Mouse (Mus musculus) heart, adult 8-10 months (tissue): ENCODE data around the gene Acot2. TPM values are rescaled to one million over a fixed set of nuclear protein-coding genes. Genes with fewer than 3 reads are reported as not detected.
A peak's percentile ranks its signal among the peaks of the same experiment; 100 is the strongest.
"Not testable (repeated sequence)": the region's sequence is repeated elsewhere in the genome, so short reads cannot be mapped to it uniquely, and the experiment has no call there.

Experiments
- DNase-seq: peaks from one replicate; pipeline ENCODE4 v3.0.0; 2022; ENCODE audit warnings: low spot score
- total RNA-seq, 4 experiments: library from RNA; stranded (reverse); gene quantifications; 2 replicates each; pipeline ENCODE4 v1.2.4; 2022

Acot2 gene
- 100 to 1,000 TPM; 102 to 134 (median 110) TPM for total RNA-seq

DNA sequence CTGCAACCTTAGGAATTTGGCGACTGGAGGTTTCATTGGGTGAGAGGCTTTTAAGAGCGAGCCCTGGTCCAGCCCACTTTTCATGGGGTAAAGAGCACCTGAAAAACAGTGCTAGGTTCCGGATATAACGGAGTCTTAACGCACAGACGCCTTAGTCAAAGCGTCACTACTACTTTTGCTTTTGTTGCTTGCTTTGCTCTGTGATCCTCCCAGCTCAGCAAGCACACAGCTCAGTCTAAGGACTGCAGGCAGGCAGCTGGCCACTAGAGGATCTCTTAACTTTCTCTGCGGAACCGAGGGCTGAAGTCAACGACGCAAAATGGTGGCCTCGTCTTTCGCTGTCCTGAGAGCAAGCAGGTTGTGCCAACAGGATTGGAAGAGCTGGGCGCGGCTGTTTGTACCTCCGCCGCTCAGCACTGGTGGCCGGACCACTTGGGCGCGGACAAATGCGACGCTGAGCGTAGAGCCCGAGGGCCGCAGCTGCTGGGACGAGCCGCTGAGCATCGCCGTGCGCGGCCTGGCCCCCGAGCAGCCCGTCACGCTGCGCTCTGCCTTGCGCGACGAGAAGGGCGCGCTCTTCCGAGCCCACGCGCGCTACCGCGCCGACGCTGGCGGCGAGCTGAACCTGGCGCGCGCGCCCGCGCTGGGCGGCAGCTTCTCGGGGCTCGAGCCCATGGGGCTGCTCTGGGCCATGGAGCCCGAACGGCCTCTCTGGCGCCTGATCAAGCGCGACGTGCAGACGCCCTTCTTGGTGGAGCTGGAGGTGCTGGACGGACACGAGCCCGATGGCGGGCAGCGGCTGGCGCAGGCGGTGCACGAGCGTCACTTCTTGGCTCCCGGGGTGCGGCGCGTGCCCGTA, at the start of gene Acot2:
Gene Acot2 (plus strand): TSS at position 279 of the 859 bp plus-strand sequence.
- peak; percentile 78 for DNase-seq

DNA sequence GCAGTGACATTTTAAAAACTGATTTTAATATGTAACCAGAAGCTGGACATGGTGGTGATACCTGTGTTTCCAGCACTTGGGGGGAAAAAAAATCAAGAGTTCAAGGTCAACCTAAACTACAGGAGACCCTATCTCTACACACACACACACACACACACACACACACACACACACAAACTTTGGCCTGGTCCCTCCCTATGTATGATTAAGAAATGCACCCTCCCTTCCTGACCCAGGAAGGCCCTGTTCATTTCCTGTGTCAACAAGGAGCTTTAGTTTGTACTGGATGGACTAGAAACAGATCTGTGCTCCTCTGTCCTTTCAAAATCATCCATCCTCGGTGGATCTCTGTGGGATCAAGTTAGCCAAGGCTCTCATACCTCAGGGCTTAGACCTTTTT, 49.1 kb upstream of the Acot2 start:
- not testable (repeated sequence) for DNase-seq

DNA sequence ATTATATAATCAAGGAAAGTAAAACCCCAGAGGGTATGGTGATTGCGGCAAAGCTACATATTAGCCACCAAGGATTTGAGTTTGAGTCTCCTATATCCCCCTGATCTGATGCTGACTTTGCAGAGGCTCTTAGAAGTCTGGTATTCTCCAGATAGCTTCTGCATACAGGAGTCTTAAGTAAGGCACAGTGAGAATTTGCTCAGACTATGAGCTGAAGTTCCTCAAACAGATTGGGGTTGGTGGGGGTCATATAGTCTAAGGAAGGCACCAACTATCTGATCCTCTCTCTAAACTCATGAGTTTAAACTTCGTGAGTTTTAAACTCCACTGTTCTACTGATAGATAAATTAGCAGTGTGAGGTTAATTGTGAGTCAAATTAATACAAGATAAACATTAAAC, 48.3 kb upstream of the Acot2 start:
- DNase-seq = no peak

DNA sequence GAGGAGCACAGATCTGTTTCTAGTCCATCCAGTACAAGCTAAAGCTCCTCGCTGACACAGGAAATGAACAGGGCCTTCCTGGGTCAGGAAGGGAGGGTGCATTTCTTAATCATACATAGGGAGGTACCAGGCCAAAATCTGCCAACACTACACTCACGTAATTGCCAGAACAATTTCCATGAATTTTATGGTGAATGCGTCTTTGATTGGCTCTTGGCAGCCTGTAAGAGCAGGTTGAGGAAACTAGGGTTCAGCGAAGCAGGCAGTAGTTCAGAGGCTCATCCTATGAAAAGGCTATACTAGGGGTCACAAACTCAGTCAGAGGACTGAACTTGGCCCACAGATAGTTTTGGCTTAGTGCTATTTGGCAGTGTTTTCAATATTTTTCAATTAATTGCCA, 47.6 kb upstream of the Acot2 start:
- peak; percentile 33 for DNase-seq

DNA sequence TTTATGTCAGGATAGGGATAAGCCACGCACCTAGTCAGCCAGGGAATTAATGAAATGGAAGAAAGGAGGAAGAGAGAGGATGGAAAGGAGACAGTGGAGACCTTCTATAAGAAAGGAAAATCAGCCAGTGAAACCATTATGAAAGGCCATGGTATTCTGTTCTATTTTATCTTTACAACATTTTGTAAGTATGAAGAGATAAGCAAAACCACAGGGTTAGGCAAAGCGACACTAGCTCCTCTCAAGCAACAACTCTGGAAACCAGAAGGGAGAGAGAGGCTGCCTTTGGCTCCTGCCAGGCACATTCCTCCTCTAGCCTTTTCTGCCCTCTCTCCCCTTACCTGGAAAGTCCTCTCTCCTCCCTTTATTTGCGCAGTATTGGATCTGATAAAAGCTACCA, 45.7 kb upstream of the Acot2 start:
- no peak for DNase-seq

DNA sequence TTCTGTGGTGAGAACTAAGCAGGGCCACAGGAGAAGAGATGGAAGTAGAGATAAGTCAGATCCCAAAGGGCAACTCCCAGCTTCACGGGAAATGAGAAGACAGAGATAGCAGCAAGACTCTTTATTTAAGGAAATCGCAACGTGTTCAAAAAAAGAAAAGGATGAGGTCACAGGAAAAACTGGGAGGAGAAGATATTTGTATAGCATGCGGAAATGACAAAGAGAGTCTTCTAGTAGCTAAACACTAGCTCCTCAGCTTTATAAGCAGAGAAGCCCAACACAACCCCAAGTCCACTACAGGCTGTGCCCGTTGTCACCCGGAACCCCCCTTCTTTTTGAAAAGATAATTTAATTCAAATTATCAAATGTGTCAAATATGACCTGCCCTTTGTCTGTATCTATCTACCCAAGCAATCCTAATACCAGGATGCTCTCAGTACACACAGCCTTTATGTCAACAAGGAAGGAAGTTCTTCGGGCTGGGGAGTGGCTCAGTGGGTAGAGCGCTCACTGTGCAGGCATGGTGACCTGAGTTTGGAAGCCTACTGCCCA, 40.3 kb upstream of the Acot2 start:
- DNase-seq = peak; percentile 64

DNA sequence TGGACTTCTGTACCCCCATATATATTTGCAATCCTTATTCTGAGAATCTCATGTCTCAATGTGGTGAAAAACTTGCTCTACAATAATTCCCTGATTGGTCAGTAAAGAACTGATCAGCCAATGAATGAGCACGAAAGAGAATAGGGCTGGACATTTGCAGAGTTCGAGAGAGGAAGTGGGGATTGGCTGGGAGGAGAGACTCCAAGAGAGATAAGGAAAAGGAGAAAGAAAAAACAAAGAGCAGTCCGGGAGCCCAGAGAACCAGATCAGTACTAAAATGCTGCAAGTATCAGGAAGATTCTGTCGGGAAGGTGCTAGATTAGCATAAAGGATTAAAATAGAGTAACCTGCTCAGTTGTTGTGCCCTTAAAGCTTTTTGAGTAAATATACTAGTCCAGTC, 38.6 kb upstream of the Acot2 start:
- DNase-seq = no peak

DNA sequence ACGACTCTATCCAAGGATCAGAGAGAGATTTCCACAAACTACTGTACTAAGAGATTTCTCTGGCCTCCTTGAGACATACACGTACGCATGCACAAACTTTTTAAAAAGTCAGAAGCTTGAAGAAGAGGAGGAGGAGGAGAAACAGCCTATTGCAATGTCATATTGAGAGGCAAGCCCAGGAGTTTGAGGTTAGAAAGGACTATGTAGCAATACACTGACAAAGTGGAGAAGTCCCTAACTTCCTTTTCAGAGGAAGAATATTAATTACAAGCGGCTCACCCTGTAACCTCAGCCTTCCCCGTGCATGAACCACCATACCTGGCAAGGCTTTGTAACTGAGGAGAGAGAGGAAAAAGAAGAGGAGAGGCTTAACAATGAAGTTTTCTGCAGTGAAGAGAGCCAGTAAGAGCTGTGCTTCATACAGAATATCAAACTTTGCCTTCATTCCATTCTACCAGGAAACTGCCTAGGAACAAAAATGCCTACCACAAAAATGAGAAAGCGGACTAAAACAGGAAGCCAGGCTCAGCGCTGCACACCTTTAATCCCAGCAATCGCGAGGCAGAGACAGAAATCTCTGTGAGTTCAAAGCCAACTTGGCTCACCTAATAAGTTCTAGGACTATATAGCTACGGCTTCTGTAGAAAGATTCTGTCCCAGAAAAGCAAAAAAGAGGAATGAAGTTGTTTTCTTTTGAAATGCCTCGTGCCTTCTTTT, 37.7 kb upstream of the Acot2 start:
- DNase-seq = no peak

DNA sequence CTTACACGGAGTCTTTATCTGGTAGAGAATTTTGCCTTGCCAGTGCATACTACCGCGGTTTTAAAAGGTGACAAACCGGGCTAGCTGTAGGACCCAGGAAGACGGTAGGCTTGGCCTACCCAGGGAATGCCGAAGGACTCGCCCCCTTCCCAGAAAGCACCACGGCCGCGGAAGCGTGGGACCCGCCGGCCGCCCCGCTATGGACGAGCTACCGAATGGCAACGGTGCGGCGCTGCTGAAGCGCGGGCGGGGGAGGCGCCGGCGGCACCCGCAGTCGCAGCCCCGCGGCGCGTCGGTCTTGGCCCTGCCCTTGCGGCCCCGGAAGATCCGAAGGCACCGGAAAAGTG, 37.2 kb upstream of the Acot2 start, which contains the start of gene Riox1:
Gene Riox1 (plus strand): TSS at position 116 of the 347 bp plus-strand sequence.
- DNase-seq = peak; percentile 89

DNA sequence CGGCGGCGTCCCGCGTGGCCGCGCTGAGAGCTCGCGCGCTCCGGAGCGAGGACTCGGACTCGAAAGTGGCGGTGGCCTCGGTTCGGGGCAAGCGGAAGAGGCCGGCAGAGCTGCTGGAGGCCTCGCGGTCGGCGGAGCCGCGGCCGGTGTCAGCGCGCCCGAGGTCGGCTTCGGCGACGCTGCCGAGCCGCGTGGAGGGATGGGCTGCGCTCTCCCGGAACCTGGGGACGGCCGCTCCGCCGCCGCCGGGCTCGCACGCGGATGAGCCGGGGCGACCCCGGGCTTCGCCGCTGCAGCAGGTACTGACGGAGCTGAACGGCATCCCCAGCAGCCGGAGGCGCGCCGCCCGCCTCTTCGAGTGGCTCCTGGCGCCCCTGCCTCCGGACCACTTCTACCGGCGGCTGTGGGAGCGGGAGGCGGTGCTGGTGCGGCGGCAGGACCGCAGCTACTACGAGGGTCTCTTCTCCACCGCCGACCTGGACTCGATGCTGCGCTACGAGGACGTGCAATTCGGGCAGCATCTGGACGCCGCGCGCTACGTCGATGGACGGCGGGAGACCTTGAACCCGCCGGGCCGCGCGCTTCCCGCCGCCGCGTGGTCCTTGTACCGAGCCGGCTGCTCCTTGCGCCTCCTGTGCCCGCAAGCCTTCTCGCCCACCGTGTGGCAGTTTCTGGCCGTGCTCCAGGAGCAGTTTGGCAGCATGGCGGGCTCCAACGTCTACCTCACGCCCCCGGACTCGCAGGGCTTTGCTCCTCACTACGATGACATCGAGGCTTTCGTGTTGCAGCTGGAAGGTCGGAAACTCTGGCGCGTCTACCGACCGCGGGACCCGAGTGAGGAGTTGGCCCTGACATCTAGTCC, 36.6 kb upstream of the Acot2 start:
- no peak for DNase-seq

DNA sequence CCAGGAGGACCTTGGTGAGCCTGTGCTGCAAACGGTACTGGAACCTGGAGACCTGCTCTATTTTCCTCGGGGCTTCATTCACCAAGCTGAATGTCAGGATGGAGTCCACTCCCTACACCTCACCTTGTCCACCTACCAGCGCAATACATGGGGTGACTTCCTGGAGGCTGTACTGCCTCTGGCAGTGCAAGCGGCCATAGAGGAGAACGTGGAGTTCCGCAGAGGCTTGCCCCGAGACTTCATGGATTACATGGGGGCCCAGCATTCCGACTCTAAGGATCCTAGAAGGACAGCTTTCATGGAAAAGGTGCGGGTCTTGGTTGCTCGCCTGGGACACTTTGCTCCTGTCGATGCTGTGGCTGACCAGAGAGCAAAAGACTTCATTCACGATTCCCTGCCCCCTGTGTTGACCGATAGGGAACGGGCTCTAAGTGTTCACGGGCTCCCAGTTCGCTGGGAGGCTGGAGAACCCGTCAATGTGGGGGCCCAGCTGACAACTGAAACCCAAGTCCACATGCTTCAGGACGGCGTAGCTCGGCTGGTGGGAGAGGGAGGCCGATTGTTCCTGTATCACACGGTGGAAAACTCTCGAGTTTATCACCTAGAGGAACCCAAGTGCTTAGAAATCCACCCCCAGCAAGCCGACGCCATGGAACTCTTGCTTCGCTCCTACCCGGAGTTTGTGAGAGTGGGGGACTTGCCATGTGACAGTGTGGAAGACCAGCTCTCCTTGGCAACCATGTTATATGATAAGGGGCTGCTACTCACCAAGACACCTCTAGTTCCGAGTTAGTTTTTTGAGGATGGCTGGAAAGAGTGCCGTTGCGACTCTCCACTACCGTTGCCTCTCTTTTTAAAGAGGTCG, 35.7 kb upstream of the Acot2 start:
- no peak for DNase-seq

DNA sequence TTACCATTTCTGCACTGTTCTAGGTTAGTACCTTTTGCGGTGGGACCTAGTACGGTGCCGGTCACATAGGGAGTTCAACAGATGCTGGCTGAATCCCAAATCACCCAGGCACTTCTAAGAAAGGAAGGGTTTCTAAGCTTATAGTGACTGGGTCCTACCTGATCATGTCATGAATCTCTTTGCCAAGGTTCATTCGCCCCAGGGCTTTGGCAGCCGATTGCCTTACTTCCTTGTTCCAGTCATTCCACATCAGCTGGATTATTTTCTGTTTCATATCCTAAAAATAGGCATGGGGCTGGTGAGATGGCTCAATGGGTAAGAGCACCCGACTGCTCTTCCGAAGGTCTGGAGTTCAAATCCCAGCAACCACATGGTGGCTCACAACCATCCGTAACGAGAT, 29.4 kb upstream of the Acot2 start:
- no peak for DNase-seq

DNA sequence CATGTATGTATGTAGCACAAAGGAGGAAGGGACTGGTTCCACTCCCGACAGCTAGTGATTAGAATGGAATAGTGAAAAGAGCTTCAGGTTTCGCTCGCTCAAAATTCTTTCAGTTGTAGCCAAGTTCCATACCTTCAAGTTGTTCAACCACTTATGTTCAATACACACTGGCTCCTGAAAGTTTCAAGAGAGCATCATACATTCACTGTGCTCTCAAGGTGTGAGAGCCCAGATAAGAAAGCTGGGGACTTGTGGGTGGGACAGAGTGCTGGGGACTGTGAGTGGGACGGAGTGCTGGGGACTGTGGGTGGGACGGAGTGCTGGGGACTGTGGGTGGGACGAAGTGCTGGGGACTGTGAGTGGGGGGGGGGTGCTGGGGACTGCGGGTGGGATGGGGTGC, 22.4 kb upstream of the Acot2 start:
- DNase-seq = no peak

DNA sequence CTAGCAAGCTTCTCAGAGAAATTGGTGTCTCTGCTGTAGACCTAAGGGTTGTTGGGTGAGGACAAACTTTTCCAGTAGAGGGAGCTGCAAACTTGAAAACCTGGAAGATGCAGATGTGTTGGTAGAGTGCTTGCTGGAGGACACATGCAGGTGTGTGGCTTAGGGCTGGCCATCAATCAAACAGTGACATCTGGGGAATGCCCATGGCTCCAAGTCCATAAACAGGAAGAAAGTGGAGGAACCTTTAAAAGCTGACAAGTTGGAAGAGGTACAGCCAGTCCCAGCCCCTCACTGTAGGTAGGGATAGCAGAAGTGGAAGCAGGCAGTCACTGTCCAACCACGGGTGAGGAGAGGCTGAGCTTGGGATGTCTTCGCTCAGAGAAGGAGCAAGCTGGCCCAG, 15.5 kb upstream of the Acot2 start:
- DNase-seq = no peak

DNA sequence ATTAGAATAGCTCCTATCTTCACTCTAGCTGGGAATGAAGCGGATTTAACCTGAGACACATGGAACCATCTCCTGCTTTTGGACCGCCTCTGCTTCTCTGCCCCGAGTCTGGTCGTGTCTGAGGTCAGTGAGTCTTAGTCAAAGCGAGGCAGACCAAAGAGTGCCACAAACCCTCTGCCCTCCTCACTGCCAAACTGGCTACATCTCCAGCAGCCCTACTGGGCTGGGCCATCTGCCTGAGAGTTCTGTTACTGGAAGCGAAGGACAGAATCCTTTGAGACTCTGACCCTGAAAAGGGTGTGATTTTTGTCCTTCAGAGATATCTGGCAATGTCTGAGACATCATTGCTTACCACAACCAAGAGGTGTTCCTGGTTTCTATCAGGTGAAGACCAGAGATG, 8.8 kb upstream of the Acot2 start:
- no peak for DNase-seq

DNA sequence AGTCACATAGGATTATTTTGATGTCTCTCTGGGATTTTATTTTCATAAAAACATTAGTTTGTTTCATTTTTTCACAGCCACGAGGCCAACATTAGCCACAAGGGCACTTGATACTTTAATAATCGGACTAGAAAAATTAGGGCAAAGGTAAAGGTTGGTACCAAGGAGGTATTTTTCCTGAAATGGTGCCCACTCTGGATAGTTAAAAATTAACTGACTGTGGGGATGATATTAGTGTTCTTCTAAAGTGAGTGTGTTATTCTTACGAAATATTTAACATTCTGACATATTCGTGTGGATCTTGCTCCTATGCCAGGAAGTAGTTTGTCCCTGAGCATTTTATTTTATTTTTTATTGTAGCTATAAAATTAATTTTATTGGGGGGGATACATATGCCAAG, 6.0 kb upstream of the Acot2 start:
- no peak for DNase-seq

DNA sequence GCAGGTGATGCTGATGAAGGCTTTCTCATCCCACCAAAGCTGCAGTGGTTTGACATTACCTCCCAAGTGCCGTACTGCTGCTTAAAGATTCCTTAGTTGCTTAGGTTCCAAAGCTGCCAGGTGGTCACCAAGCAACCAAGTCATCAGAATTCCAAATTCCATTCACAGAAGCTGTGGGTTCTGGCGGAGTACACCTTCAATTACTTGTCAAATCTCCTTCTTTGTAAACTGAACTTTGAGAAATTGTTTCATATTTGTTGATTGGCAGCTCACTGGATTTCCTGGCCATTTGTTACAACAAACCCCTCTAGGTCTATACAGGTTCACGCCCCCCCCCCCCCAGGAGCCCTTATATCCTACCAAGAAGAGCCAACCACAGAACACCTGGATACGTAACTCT, 2.9 kb upstream of the Acot2 start, which contains the start of gene Heatr4:
Gene Heatr4 (minus strand): TSS at position 101 of the 400 bp plus-strand sequence.
- DNase-seq = no peak

DNA sequence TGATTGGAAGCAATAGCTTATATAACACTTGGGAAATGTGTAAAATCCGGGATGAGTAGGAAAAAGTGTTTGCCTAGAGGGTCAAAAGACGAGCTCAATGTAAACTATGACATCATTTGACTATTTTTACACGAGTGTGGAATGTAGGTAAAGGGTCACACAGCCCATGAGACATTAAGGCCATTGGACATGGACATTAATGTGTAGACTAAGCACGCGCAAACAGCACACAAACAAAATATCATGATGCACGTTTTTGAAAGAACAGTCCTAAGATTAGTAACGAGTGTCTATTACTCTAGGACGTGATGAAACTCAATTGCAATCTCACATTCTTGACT, 449 bp upstream of the Acot2 start:
- peak; percentile 38 for DNase-seq

DNA sequence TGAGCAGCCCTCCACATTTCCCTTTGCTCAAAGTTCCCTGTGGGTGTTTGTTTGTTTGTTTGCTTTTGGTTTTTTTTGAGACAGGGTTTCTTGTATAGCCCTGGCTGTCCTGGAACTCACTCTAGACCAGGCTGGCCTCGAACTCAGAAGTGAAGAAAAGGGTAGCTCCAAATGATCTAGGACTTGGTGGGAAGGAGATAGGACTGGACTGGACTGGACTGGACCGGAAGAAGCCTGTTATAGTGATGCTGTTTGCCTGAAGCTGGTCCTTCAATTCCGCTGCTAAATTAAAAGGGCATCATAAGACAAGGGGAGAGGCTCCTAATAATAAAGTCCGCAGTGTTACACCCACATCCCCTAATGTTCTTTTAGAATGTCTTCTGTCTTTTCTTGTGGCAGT, 822 bp downstream of the Acot2 start:
- DNase-seq = no peak

DNA sequence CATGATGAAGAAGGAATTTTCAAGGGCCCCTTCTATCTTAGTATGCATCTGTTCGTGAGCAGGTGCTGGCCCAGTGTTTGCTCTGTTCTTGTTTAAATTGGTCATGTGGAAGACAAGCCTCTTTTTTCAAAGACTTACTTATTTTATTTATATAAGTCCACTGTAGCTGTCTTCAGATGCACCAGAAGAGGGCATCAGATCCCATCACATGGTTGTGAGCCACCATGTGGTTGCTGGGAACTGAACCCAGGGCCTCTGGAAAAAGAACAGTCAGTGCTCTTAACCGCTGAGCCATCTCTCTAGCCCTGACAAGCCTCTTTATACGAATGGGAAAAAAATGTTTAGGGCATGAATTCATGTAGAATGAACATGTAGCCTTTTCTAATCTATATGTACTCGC, 1.7 kb downstream of the Acot2 start:
- no peak for DNase-seq

DNA sequence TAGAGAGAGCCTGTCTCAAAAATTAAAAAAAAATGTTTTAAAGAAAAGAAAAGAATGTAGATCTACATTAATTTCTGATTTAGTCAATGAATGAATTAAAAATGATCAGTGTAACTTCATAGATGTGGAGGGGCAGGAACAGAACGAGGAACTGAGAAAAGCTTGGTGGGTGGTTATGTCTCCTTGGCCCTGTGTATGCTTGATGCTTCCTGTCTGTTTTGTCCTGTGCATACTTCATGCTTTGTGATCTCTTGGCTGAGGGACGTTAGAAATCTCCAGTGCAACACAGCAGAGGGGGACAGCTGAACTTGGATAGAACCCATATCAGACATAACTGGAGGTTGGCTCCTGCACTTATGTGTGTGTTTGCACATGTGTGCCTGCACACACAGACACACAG, 9.6 kb downstream of the Acot2 start:
- DNase-seq = no peak
